ENCODE assay signal across 18 mouse cellular contexts in the genomic region with DNA sequence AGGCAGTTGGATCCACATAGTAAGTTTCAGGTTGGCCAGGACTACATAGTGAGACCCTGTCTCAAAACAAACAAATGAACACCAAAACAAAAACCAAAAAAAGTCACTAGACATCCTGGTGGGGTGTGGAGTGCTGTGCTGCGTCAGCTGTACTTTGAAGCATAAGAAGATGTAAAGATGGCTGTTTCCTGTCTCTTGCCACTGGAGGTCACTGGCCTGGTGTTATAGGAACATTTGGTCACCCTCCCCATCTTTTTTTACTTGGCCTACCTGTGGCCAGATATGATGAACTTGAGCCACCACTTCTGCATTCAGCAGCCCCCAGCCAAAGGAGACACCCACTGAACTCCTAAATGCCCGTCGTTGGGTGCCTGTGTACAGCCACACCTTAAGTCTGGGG. TPM values are rescaled to one million over a fixed set of nuclear protein-coding genes. Genes with fewer than 3 reads are reported as not detected.
A peak's percentile ranks its signal among the peaks of the same experiment; 100 is the strongest.
DNase-seq lines count a peak whose midpoint lies in the region; ATAC-seq lines count a peak whose summit lies in the region.
"Had no signal": no experiment of that assay in that cellular context is flagged by ENCODE, and none has a peak within 500 bp of the region (broad histone marks: within the 10 kb centered on the region; RNA-seq: fewer than 3 reads in every experiment).

No protein-coding gene starts in this region.

- H3K4me1 ChIP-seq in limb, embryonic 10.5 days = no peaks in the 10 kb centered on the region
- H3K4me1 ChIP-seq: forebrain, embryonic 12.5 days; hindbrain, embryonic 10.5 days had no signal

- H3K4me3 ChIP-seq in limb, embryonic 10.5 days = no peak overlapping the region
- H3K4me3 ChIP-seq: embryonic facial prominence, embryonic 13.5 days; forebrain, embryonic 12.5 days; heart, embryonic 12.5 days; hindbrain, embryonic 10.5 days had no signal

- DNase-seq in thymus, postnatal 0 days (ENCODE audit: low spot score) = peak; percentile 50
- DNase-seq in thymus, postnatal 4 days = no peak
- DNase-seq in naive thymus-derived CD4-positive, alpha-beta T cell, adult 2 months (ENCODE audit: low read depth) = peak; percentile 78
- no peak for DNase-seq in layer of hippocampus, adult 9-11 months
- DNase-seq in limb, embryonic 10.5 days (ENCODE audit: low spot score) = no peak
- DNase-seq: adrenal gland, postnatal 14 days; cerebellum, adult 18-20 months; cerebellum, adult 9-11 months; cerebellum, postnatal 36 days; gastrocnemius, postnatal 14 days had no signal

- H3K36me3 ChIP-seq in limb, embryonic 10.5 days = peaks cover 26% of the 10 kb centered on the region

- no peak overlapping the region for H3K27ac ChIP-seq in limb, embryonic 10.5 days
- H3K27ac ChIP-seq: embryonic facial prominence, embryonic 13.5 days; forebrain, embryonic 12.5 days; hindbrain, embryonic 10.5 days; hindbrain, embryonic 14.5 days had no signal

- ATAC-seq in CD4-positive, CD25-positive, alpha-beta regulatory T cell, adult 4 months = peak; percentile 37
- peak; percentile 43 for ATAC-seq in activated CD4-positive, CD25-positive, alpha-beta regulatory T cell, adult 4 months
- ATAC-seq: forebrain, embryonic 16.5 days had no signal

- no peaks in the 10 kb centered on the region for H3K9me3 ChIP-seq in limb, embryonic 10.5 days (replicated peaks)
- H3K9me3 ChIP-seq: embryonic facial prominence, embryonic 13.5 days; forebrain, embryonic 12.5 days; heart, embryonic 12.5 days; hindbrain, embryonic 10.5 days had no signal

- 67% methylated on average over 3 of the region's 3 CpGs for WGBS in limb, embryonic 10.5 days

- H3K27me3 ChIP-seq in limb, embryonic 10.5 days (ENCODE audit: low read depth, poor library complexity, severe bottlenecking) = no peaks in the 10 kb centered on the region
- H3K27me3 ChIP-seq: embryonic facial prominence, embryonic 13.5 days; forebrain, embryonic 12.5 days; heart, embryonic 12.5 days had no signal

RNA-seq across cellular contexts. Expression of a gene that starts 4.6 kb away (rescaled TPM):
- polyA plus RNA-seq in thymus, postnatal 0 days (2015; fragmentation: Nextera tagmentation; extraction: Ambion mirVana) = 13.9 and 14.8 TPM in 2 replicates
- 100 to 1,000 TPM; 745 to 823 TPM for polyA plus RNA-seq in CD4-positive, CD25-positive, alpha-beta regulatory T cell, adult 4 months (2017; shearing (Covaris generic))
- polyA plus RNA-seq in activated CD4-positive, CD25-positive, alpha-beta regulatory T cell, adult 4 months (2017; shearing (Covaris generic)) = 100 to 1,000 TPM; 770 to 845 TPM
- 1.2 and 1.5 TPM in 2 replicates for polyA plus RNA-seq in limb, embryonic 10.5 days (2016; fragmentation: Nextera tagmentation; extraction: Ambion mirVana)

RNA-seq across cellular contexts. Expression of a gene that starts 7.7 kb away (rescaled TPM):
- polyA plus RNA-seq in thymus, postnatal 0 days (2015; fragmentation: Nextera tagmentation; extraction: Ambion mirVana) = 7.9 and 9.5 TPM in 2 replicates
- 1,000 to 10,000 TPM; 1,065 to 1,393 TPM for polyA plus RNA-seq in CD4-positive, CD25-positive, alpha-beta regulatory T cell, adult 4 months (2017; shearing (Covaris generic))
- polyA plus RNA-seq in activated CD4-positive, CD25-positive, alpha-beta regulatory T cell, adult 4 months (2017; shearing (Covaris generic)) = 100 to 1,000 TPM; 802 to 961 TPM
- 0.60 and 0.61 TPM in 2 replicates for polyA plus RNA-seq in limb, embryonic 10.5 days (2016; fragmentation: Nextera tagmentation; extraction: Ambion mirVana)

RNA-seq across cellular contexts. Expression of a gene that starts 28.7 kb away (rescaled TPM):
- polyA plus RNA-seq in thymus, postnatal 0 days (2015; fragmentation: Nextera tagmentation; extraction: Ambion mirVana) = 187 and 194 TPM in 2 replicates
- polyA plus RNA-seq in CD4-positive, CD25-positive, alpha-beta regulatory T cell, adult 4 months (2017; shearing (Covaris generic)) = 100 to 1,000 TPM; 528 to 589 TPM
- 100 to 1,000 TPM; 464 to 478 TPM for polyA plus RNA-seq in activated CD4-positive, CD25-positive, alpha-beta regulatory T cell, adult 4 months (2017; shearing (Covaris generic))
- 143 and 149 TPM in 2 replicates for polyA plus RNA-seq in limb, embryonic 10.5 days (2016; fragmentation: Nextera tagmentation; extraction: Ambion mirVana)

RNA-seq across cellular contexts. Expression of a gene that starts 28.9 kb away (rescaled TPM):
- polyA plus RNA-seq in thymus, postnatal 0 days (2015; fragmentation: Nextera tagmentation; extraction: Ambion mirVana) = 8.4 and 10.7 TPM in 2 replicates
- polyA plus RNA-seq in CD4-positive, CD25-positive, alpha-beta regulatory T cell, adult 4 months (2017; shearing (Covaris generic)) = 1 to 10 TPM in 1 of 2 experiments, under 1 TPM in 1; 0.92 to 1.3 TPM
- polyA plus RNA-seq in activated CD4-positive, CD25-positive, alpha-beta regulatory T cell, adult 4 months (2017; shearing (Covaris generic)) = under 1 TPM; 0.90 to 0.95 TPM
- 13.3 and 14.8 TPM in 2 replicates for polyA plus RNA-seq in limb, embryonic 10.5 days (2016; fragmentation: Nextera tagmentation; extraction: Ambion mirVana)

RNA-seq across cellular contexts. Expression of a gene that starts 37.8 kb away (rescaled TPM):
- polyA plus RNA-seq in thymus, postnatal 0 days (2015; fragmentation: Nextera tagmentation; extraction: Ambion mirVana) = 0.27 and 0.35 TPM in 2 replicates
- under 1 TPM; 0.35 to 0.81 TPM for polyA plus RNA-seq in CD4-positive, CD25-positive, alpha-beta regulatory T cell, adult 4 months (2017; shearing (Covaris generic))
- polyA plus RNA-seq in activated CD4-positive, CD25-positive, alpha-beta regulatory T cell, adult 4 months (2017; shearing (Covaris generic)) = not detected
- polyA plus RNA-seq in limb, embryonic 10.5 days (2016; fragmentation: Nextera tagmentation; extraction: Ambion mirVana) = 0.54 and 0.67 TPM in 2 replicates
- polyA plus RNA-seq: forebrain, embryonic 16.5 days had no signal

Comparison
In these comparisons a context has a peak if more than half of its experiments do, and no peak if none do; other contexts are left out.
1. DNase-seq: peak in thymus, postnatal 0 days (single experiment) and naive thymus-derived CD4-positive, alpha-beta T cell, adult 2 months (single experiment); none in thymus, postnatal 4 days (single experiment), layer of hippocampus, adult 9-11 months (single experiment) and limb, embryonic 10.5 days (single experiment).
2. RNA of a gene that starts 4.6 kb away (polyA plus RNA-seq): 770 to 845 TPM in activated CD4-positive, CD25-positive, alpha-beta regulatory T cell, adult 4 months and 745 to 823 TPM in CD4-positive, CD25-positive, alpha-beta regulatory T cell, adult 4 months; 13.9 to 14.8 TPM in thymus, postnatal 0 days and 1.2 to 1.5 TPM in limb, embryonic 10.5 days; every median in the first group is over 10 times any median in the second.
3. RNA of a gene that starts 7.7 kb away (polyA plus RNA-seq): 1,065 to 1,393 TPM in CD4-positive, CD25-positive, alpha-beta regulatory T cell, adult 4 months and 802 to 961 TPM in activated CD4-positive, CD25-positive, alpha-beta regulatory T cell, adult 4 months; 7.9 to 9.5 TPM in thymus, postnatal 0 days and 0.60 to 0.61 TPM in limb, embryonic 10.5 days; every median in the first group is over 10 times any median in the second.